ENCODE assay signal across 21 mouse cellular contexts in genomic region chr6:5264793-5265192, GRCm38 (mm10). TPM values are rescaled to one million over a fixed set of nuclear protein-coding genes. Genes with fewer than 3 reads are reported as not detected.
DNase-seq lines count a peak whose midpoint lies in the region; ATAC-seq and TF ChIP-seq lines count a peak whose summit lies in the region.
"Had no signal": no experiment of that assay in that cellular context is flagged by ENCODE, and none has a peak within 500 bp of the region (broad histone marks: within the 10 kb centered on the region; RNA-seq: fewer than 3 reads in every experiment).

No protein-coding gene starts in this region.

- no peak for TF ChIP-seq POLR2A in CH12.LX (IDR thresholded peaks at IDR 0.05; ENCODE audit: low read depth, low read length)

- peak overlapping the region; percentile 71; the same call in 1 of the 2 replicates for H3K27ac ChIP-seq in liver, embryonic 12.5 days
- H3K27ac ChIP-seq in liver, embryonic 11.5 days (ENCODE audit: low read depth, low read length) = no peak overlapping the region
- no peak overlapping the region for H3K27ac ChIP-seq in midbrain, embryonic 11.5 days (ENCODE audit: low read depth, low read length)
- no peak overlapping the region for H3K27ac ChIP-seq in midbrain, embryonic 15.5 days
- no peak overlapping the region for H3K27ac ChIP-seq in CH12.LX (ENCODE audit: insufficient read depth, low read depth)
- H3K27ac ChIP-seq: embryonic facial prominence, embryonic 10.5 days; embryonic facial prominence, embryonic 12.5 days; forebrain, embryonic 13.5 days; forebrain, embryonic 15.5 days had no signal

- no peaks in the 10 kb centered on the region for H3K79me2 ChIP-seq in CH12.LX (replicated peaks; ENCODE audit: control insufficient read depth, extremely low read depth, insufficient read depth, poor library complexity, severe bottlenecking)

- peaks cover 76% of the 10 kb centered on the region for H3K36me3 ChIP-seq in liver, embryonic 12.5 days
- H3K36me3 ChIP-seq in liver, embryonic 11.5 days (ENCODE audit: control insufficient read depth, insufficient read depth, low read length) = peaks cover 8% of the 10 kb centered on the region; the same call in 1 of the 2 replicates
- no peaks in the 10 kb centered on the region for H3K36me3 ChIP-seq in midbrain, embryonic 11.5 days (ENCODE audit: control insufficient read depth, insufficient read depth, low read length)
- H3K36me3 ChIP-seq in midbrain, embryonic 15.5 days (replicated peaks) = no peaks in the 10 kb centered on the region
- H3K36me3 ChIP-seq in CH12.LX (replicated peaks in 1 of 2; ENCODE audit: control insufficient read depth in 1 of 2, insufficient read depth in 1 of 2, low read length in 1 of 2) = peaks cover 17 to 49% of the 10 kb centered on the region in 2 experiments
- H3K36me3 ChIP-seq: embryonic facial prominence, embryonic 12.5 days; forebrain, embryonic 15.5 days had no signal

- ATAC-seq in liver, embryonic 12.5 days = no peak
- ATAC-seq in liver, embryonic 11.5 days (replicated peaks; ENCODE audit: low FRiP score) = no peak
- ATAC-seq in midbrain, embryonic 11.5 days (ENCODE audit: low FRiP score) = peak; percentile 42; the same call in 1 of the 2 replicates
- ATAC-seq in midbrain, embryonic 15.5 days (replicated peaks) = no peak
- ATAC-seq: CD4-positive, CD25-positive, alpha-beta regulatory T cell, adult 4 months; forebrain, embryonic 13.5 days; forebrain, embryonic 15.5 days; forebrain, postnatal 0 days had no signal

- no peaks in the 10 kb centered on the region for H3K9me3 ChIP-seq in liver, embryonic 12.5 days (replicated peaks)
- no peaks in the 10 kb centered on the region for H3K9me3 ChIP-seq in liver, embryonic 11.5 days (ENCODE audit: control insufficient read depth, low read length)
- no peaks in the 10 kb centered on the region for H3K9me3 ChIP-seq in midbrain, embryonic 11.5 days (ENCODE audit: control insufficient read depth, low read length)
- no peaks in the 10 kb centered on the region for H3K9me3 ChIP-seq in midbrain, embryonic 15.5 days
- H3K9me3 ChIP-seq in CH12.LX (replicated peaks; ENCODE audit: low read length) = no peaks in the 10 kb centered on the region
- H3K9me3 ChIP-seq: embryonic facial prominence, embryonic 10.5 days; embryonic facial prominence, embryonic 12.5 days; forebrain, embryonic 13.5 days; forebrain, embryonic 15.5 days had no signal

- H3K4me3 ChIP-seq in liver, embryonic 12.5 days = no peak overlapping the region
- no peak overlapping the region for H3K4me3 ChIP-seq in liver, embryonic 11.5 days (ENCODE audit: low read depth, low read length)
- no peak overlapping the region for H3K4me3 ChIP-seq in midbrain, embryonic 11.5 days (ENCODE audit: low read depth, low read length)
- no peak overlapping the region for H3K4me3 ChIP-seq in midbrain, embryonic 15.5 days
- H3K4me3 ChIP-seq in CH12.LX (replicated peaks in 1 of 3; ENCODE audit: low read depth in 2 of 3, low read length in 2 of 3, poor library complexity in 1 of 3) = no peak overlapping the region
- H3K4me3 ChIP-seq: embryonic facial prominence, embryonic 10.5 days; embryonic facial prominence, embryonic 12.5 days; forebrain, embryonic 13.5 days; forebrain, embryonic 15.5 days had no signal

- peak; percentile 11; the same call in 1 of the 2 replicates for TF ChIP-seq EP300 in CH12.LX (IDR thresholded peaks at IDR 0.05; ENCODE audit: low read length)

- no peak overlapping the region for H3K4me2 ChIP-seq in liver, embryonic 12.5 days
- H3K4me2 ChIP-seq in liver, embryonic 11.5 days = no peak overlapping the region
- H3K4me2 ChIP-seq in midbrain, embryonic 11.5 days = no peak overlapping the region
- H3K4me2 ChIP-seq in midbrain, embryonic 15.5 days = no peak overlapping the region
- H3K4me2 ChIP-seq in CH12.LX (ENCODE audit: insufficient read depth, low read depth, poor library complexity, severe bottlenecking) = 0 out of 2 replicates have a peak overlapping the region, but pooled peaks have one; percentile 6
- H3K4me2 ChIP-seq: embryonic facial prominence, embryonic 12.5 days; forebrain, embryonic 13.5 days; forebrain, embryonic 15.5 days had no signal

- peaks cover 30% of the 10 kb centered on the region for H3K4me1 ChIP-seq in liver, embryonic 12.5 days
- peaks cover 3% of the 10 kb centered on the region; the same call in 1 of the 2 replicates for H3K4me1 ChIP-seq in liver, embryonic 11.5 days (replicated peaks; ENCODE audit: control insufficient read depth, insufficient read depth, low read length)
- no peaks in the 10 kb centered on the region for H3K4me1 ChIP-seq in midbrain, embryonic 11.5 days (ENCODE audit: control insufficient read depth, insufficient read depth, low read length)
- no peaks in the 10 kb centered on the region for H3K4me1 ChIP-seq in midbrain, embryonic 15.5 days
- H3K4me1 ChIP-seq in CH12.LX (ENCODE audit: control insufficient read depth in 1 of 2, insufficient read depth in 2 of 2) = peaks cover 10 to 60% of the 10 kb centered on the region in 2 experiments; a peak in 3 of 4 replicates
- H3K4me1 ChIP-seq: embryonic facial prominence, embryonic 12.5 days; forebrain, embryonic 13.5 days; forebrain, embryonic 15.5 days had no signal

- no peaks in the 10 kb centered on the region for H3K27me3 ChIP-seq in liver, embryonic 12.5 days (replicated peaks)
- H3K27me3 ChIP-seq in liver, embryonic 11.5 days (replicated peaks; ENCODE audit: control insufficient read depth, insufficient read depth, low read length) = no peaks in the 10 kb centered on the region
- H3K27me3 ChIP-seq in midbrain, embryonic 11.5 days (ENCODE audit: control insufficient read depth, insufficient read depth, low read length) = no peaks in the 10 kb centered on the region
- no peaks in the 10 kb centered on the region for H3K27me3 ChIP-seq in midbrain, embryonic 15.5 days (replicated peaks)
- no peaks in the 10 kb centered on the region for H3K27me3 ChIP-seq in CH12.LX (replicated peaks)
- H3K27me3 ChIP-seq: embryonic facial prominence, embryonic 12.5 days; forebrain, embryonic 13.5 days; forebrain, embryonic 15.5 days had no signal

- H3K9ac ChIP-seq in liver, embryonic 12.5 days = no peak overlapping the region
- H3K9ac ChIP-seq in liver, embryonic 11.5 days (ENCODE audit: low read depth, low read length) = no peak overlapping the region
- no peak overlapping the region for H3K9ac ChIP-seq in midbrain, embryonic 11.5 days (ENCODE audit: low read length)
- no peak overlapping the region for H3K9ac ChIP-seq in midbrain, embryonic 15.5 days
- no peak overlapping the region for H3K9ac ChIP-seq in CH12.LX (ENCODE audit: insufficient read depth, low read depth)
- H3K9ac ChIP-seq: embryonic facial prominence, embryonic 12.5 days; forebrain, embryonic 13.5 days; forebrain, embryonic 15.5 days; forebrain, postnatal 0 days had no signal

- TF ChIP-seq CTCF in CH12.LX (conservative IDR thresholded peaks at IDR 0.05 in 1 of 2, IDR thresholded peaks at IDR 0.05 in 1 of 2; ENCODE audit: low read depth in 2 of 2, low read length in 2 of 2) = no peak

- WGBS in liver, embryonic 12.5 days (ENCODE audit: insufficient replicate concordance) = 85% methylated on average over 8 of the region's 8 CpGs
- WGBS in liver, embryonic 11.5 days = 79% methylated on average over 8 of the region's 8 CpGs
- 69% methylated on average over 8 of the region's 8 CpGs for WGBS in midbrain, embryonic 11.5 days
- WGBS in midbrain, embryonic 15.5 days = 71% methylated on average over 8 of the region's 8 CpGs

- DNase-seq in liver, embryonic 11.5 days (ENCODE audit: low spot score) = no peak
- peak; percentile 81 for DNase-seq in midbrain, embryonic 11.5 days (ENCODE audit: low spot score, missing footprints)
- DNase-seq in CH12.LX (ENCODE audit: extremely low read depth) = peak; percentile 80
- no peak for DNase-seq in testis, postnatal 10 days (ENCODE audit: low spot score)
- DNase-seq in heart, adult 11 months = no peak
- DNase-seq: adrenal gland, adult 2 months; adrenal gland, postnatal 10 days; adrenal gland, postnatal 25 days; cerebellum, adult 11 months; cerebellum, adult 18-20 months; cerebellum, adult 9-10 months; cerebellum, postnatal 10 days; cerebellum, postnatal 25 days; forebrain, postnatal 0 days had no signal

- TF ChIP-seq RAD21 in CH12.LX (IDR thresholded peaks at IDR 0.05; ENCODE audit: low read depth, low read length) = no peak; the same call in 1 of the 2 replicates

- dilution Hi-C loops in CH12.LX (cut with MboI; ENCODE audit: extremely low pct_ligation_motif_present, extremely low pct_unique_long_range_greater_than_20kb, low sequenced_read_pairs) = no loop called here

- in situ Hi-C loops in CH12.LX (cut with MboI; ENCODE audit: low pct_ligation_motif_present, low pct_unique_long_range_greater_than_20kb, low sequenced_read_pairs) = no loop called here

TF ChIP-seq in CH12.LX, 34 proteins besides CTCF, POLR2A, EP300 and RAD21 (continues in another document):
- TF ChIP-seq JUN (IDR thresholded peaks at IDR 0.05; ENCODE audit: insufficient read depth, low read depth, low read length) (no peak), NRF1 (IDR thresholded peaks at IDR 0.05; ENCODE audit: low read depth, low read length) (no peak), ELF1 (IDR thresholded peaks at IDR 0.05; ENCODE audit: low read depth, low read length) (no peak), KAT2A (IDR thresholded peaks at IDR 0.05; ENCODE audit: insufficient replicate concordance, low read length) (no peak), POLR2AphosphoS2 (IDR thresholded peaks at IDR 0.05; ENCODE audit: low read depth, low read length) (no peak), TCF12 (IDR thresholded peaks at IDR 0.05; ENCODE audit: low read depth, low read length) (no peak), MAZ (IDR thresholded peaks at IDR 0.05; ENCODE audit: low read depth, low read length) (no peak), E2F4 (IDR thresholded peaks at IDR 0.05; ENCODE audit: insufficient replicate concordance, low read depth, low read length) (no peak)

RNA-seq across cellular contexts. Expression of gene Pon3, which starts 8.7 kb away (rescaled TPM):
- 15.4 and 16.0 TPM in 2 replicates for polyA plus RNA-seq in liver, embryonic 12.5 days (2016; fragmentation: Nextera tagmentation; extraction: Ambion mirVana)
- 17.8 and 18.5 TPM in 2 replicates for polyA plus RNA-seq in liver, embryonic 11.5 days (2014; fragmentation: Nextera tagmentation; extraction: Ambion mirVana)
- polyA plus RNA-seq in midbrain, embryonic 11.5 days (2014; fragmentation: Nextera tagmentation; extraction: Ambion mirVana) = 7.1 TPM in 2 replicates
- polyA plus RNA-seq in midbrain, embryonic 15.5 days (2015; fragmentation: Nextera tagmentation; extraction: Ambion mirVana) = 4.6 TPM in 2 replicates
- total RNA-seq in CH12.LX (2012; rRNA removed) = 12.6 and 13.4 TPM in 2 replicates
- 32.3 and 33.1 TPM in 2 replicates for total RNA-seq in CH12.LX (2014; rRNA removed)
- 27.5 and 30.2 TPM in 2 replicates for polyA plus RNA-seq in CH12.LX (2012; ENCODE audit: insufficient read length, low read depth)

RNA-seq across cellular contexts. Expression of gene Pon2, which starts 33.5 kb away (rescaled TPM):
- polyA plus RNA-seq in liver, embryonic 12.5 days (2016; fragmentation: Nextera tagmentation; extraction: Ambion mirVana) = 59.3 and 60.6 TPM in 2 replicates
- polyA plus RNA-seq in liver, embryonic 11.5 days (2014; fragmentation: Nextera tagmentation; extraction: Ambion mirVana) = 60.1 and 61.2 TPM in 2 replicates
- polyA plus RNA-seq in midbrain, embryonic 11.5 days (2014; fragmentation: Nextera tagmentation; extraction: Ambion mirVana) = 23.0 and 28.4 TPM in 2 replicates
- polyA plus RNA-seq in midbrain, embryonic 15.5 days (2015; fragmentation: Nextera tagmentation; extraction: Ambion mirVana) = 23.0 and 23.8 TPM in 2 replicates
- 14.2 and 18.5 TPM in 2 replicates for total RNA-seq in CH12.LX (2012; rRNA removed)
- 32.0 and 36.9 TPM in 2 replicates for total RNA-seq in CH12.LX (2014; rRNA removed)
- polyA plus RNA-seq in CH12.LX (2012; ENCODE audit: insufficient read length, low read depth) = 35.7 and 36.2 TPM in 2 replicates

Comparison
In these comparisons a context has a peak if more than half of its experiments do, and no peak if none do; other contexts are left out.
1. DNase-seq: peak in midbrain, embryonic 11.5 days (single experiment) and CH12.LX (single experiment); none in liver, embryonic 11.5 days (single experiment), testis, postnatal 10 days (single experiment) and heart, adult 11 months (single experiment).